Mouse (Mus musculus) cortical plate, adult 2 months (tissue): ENCODE measurements around the gene Lrp10.

Experiments used
- CTCF ChIP-seq: fragments of 200-500 bp; IDR thresholded peaks from 2 replicates; pipeline ENCODE4 v1.5.1; 2011; ENCODE audit warnings: mild to moderate bottlenecking, control low read depth, low read length; ENCODE audit not compliant: insufficient read depth; ENCODE audit errors: extremely low read depth
- POLR2A ChIP-seq: fragments of 200-500 bp; IDR thresholded peaks from 2 replicates; pipeline ENCODE4 v1.6.1; 2011; ENCODE audit warnings: mild to moderate bottlenecking, low read length, control low read depth; ENCODE audit not compliant: insufficient read depth; ENCODE audit errors: extremely low read depth

DNA sequence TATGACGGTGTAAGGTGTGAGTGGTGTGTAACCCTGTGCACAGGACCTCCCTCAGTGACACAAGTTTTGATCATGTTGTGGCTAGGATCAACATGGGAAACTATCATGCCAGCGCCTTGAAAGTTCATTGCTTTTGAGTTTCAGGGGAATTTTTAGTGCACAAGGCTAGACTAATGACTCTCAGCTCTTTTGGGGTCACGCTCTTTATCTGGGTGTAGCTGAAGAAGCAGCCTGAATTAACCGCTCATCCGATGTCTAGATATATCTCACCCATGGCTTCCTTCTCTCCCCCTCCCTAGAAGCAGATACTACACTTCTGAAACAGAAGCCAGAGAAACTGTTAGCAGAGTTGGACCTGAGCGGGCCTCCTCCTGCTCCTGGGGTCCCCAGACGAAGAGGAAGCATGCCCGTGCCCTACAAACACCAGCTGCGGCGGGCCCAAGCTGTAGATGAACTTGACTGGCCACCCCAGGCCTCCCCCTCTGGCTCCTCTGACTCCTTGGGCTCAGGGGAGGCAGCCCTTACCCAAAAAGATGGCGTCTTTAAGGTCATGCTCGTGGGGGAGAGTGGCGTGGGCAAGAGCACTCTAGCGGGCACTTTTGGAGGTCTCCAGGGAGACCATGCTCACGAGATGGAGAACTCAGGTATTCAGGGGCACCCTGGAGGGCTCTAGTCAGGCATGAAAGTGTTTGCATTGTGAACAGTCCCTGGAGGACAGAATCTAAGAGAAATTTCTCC lies 13.4 kb downstream of the Lrp10 start:
- TF ChIP-seq POLR2A (no peak), CTCF (no peak)
